Mouse (Mus musculus) lung, embryonic 16.5 days (tissue): ENCODE measurements at regions not wholly inside any gene's neighbourhood (a gene's known extent, or its start where the extent isn't known, plus 50 kb on each side); places are given as distances from the start of the nearest gene placed in this dataset.

Experiments used
- ATAC-seq: fragments of 200-750 bp; cut with Nextera tagmentation; 2 replicates; pipeline ENCODE4 v1.8.0; 2017; ENCODE audit warnings: low read depth, mild to moderate bottlenecking, moderate library complexity
- H3K27ac ChIP-seq: fragments of 300-500 bp; sonication (generic); 2 replicates; pipeline ENCODE4 v1.5.1; 2014; ENCODE audit warnings: mild to moderate bottlenecking, control low read depth, low read length
- H3K27me3 ChIP-seq: fragments of 300-500 bp; sonication (generic); 2 replicates; pipeline ENCODE4 v1.6.1; 2014; ENCODE audit warnings: low read depth, low read length, mixed read lengths; ENCODE audit not compliant: control insufficient read depth, insufficient read depth
- H3K36me3 ChIP-seq: fragments of 300-500 bp; sonication (generic); 2 replicates; pipeline ENCODE4 v1.6.1; 2014; ENCODE audit warnings: low read length; ENCODE audit not compliant: control insufficient read depth, insufficient read depth
- H3K4me1 ChIP-seq: fragments of 300-500 bp; sonication (generic); replicated peaks from 2 replicates; pipeline ENCODE4 v1.6.1; 2014; ENCODE audit warnings: low read length, mixed read lengths; ENCODE audit not compliant: control insufficient read depth, insufficient read depth
- H3K4me2 ChIP-seq: fragments of 300-500 bp; sonication (generic); 2 replicates; pipeline ENCODE4 v1.6.1; 2014; ENCODE audit warnings: low read depth, low read length, control low read depth
- H3K4me3 ChIP-seq: fragments of 300-500 bp; sonication (generic); 2 replicates; pipeline ENCODE4 v1.5.1; 2014; ENCODE audit warnings: mild to moderate bottlenecking, low read length, control low read depth
- H3K9ac ChIP-seq: fragments of 300-500 bp; sonication (generic); 2 replicates; pipeline ENCODE4 v1.6.1; 2014; ENCODE audit warnings: low read length, control low read depth
- H3K9me3 ChIP-seq: fragments of 300-500 bp; sonication (generic); 2 replicates; pipeline ENCODE4 v1.6.1; 2016; ENCODE audit warnings: low read length; ENCODE audit not compliant: control insufficient read depth
- WGBS: fragments of 180-500 bp; shearing (Covaris S2); extraction: QIAGEN DNeasy Blood & Tissue Kit; methylation state at CpG from one replicate; pipeline ENCODE4 v1.1.7; 2014; 5-methylcytosine and 5-hydroxymethylcytosine counted together

DNA sequence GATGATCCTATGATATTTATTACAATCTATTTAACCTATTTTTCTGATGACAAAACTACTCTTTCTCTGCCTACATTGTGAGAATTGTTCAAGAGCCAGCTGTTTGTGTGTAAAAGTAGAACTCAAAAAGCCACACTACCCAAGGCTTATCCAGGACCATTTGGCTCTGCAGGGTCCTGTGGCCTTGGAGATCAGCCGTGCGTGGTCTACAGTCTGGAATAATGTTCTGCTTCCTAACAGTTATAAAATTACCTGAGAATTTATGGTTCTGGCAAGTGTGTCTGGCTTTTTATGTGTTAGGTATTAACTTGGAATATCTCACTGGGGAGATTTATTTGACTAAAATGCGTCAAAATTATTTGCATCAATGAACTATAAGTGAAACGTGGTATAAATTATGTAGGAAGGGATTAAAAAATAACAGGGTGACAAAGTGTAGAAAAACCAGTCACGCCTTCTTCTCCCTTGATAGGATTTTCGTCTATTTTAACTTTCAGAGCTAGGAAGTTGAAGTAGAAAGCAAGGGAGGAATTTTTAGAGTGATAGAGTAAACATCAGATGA lies 1789.0 kb upstream of the Gm7489 start:
- no peaks in the 10 kb centered on the region for H3K4me1 ChIP-seq

GRCm38 (mm10) chr15:52108761-52109160 lies 1775.9 kb upstream of the Gm7489 start:
- Histone ChIP-seq H3K9ac (no peak overlapping the region), H3K27ac (no peak overlapping the region), H3K4me2 (no peak overlapping the region), H3K4me3 (no peak overlapping the region), H3K4me1 (no peaks in the 10 kb centered on the region), H3K27me3 (no peaks in the 10 kb centered on the region), H3K36me3 (no peaks in the 10 kb centered on the region), H3K9me3 (no peaks in the 10 kb centered on the region)
- no peak for ATAC-seq
- WGBS: 83% methylated on average over 2 of the region's 2 CpGs

More for the DNA sequence above, 1789.0 kb upstream of the Gm7489 start:
- H3K27ac ChIP-seq: no peak overlapping the region
- H3K36me3 ChIP-seq: no peaks in the 10 kb centered on the region
- no peak overlapping the region for H3K9ac ChIP-seq
- H3K9me3 ChIP-seq: no peaks in the 10 kb centered on the region
- H3K4me3 ChIP-seq: no peak overlapping the region
- no peak for ATAC-seq
- H3K27me3 ChIP-seq: no peaks in the 10 kb centered on the region
- no peak overlapping the region for H3K4me2 ChIP-seq
- WGBS: 51% methylated on average over 6 of the region's 6 CpGs

DNA sequence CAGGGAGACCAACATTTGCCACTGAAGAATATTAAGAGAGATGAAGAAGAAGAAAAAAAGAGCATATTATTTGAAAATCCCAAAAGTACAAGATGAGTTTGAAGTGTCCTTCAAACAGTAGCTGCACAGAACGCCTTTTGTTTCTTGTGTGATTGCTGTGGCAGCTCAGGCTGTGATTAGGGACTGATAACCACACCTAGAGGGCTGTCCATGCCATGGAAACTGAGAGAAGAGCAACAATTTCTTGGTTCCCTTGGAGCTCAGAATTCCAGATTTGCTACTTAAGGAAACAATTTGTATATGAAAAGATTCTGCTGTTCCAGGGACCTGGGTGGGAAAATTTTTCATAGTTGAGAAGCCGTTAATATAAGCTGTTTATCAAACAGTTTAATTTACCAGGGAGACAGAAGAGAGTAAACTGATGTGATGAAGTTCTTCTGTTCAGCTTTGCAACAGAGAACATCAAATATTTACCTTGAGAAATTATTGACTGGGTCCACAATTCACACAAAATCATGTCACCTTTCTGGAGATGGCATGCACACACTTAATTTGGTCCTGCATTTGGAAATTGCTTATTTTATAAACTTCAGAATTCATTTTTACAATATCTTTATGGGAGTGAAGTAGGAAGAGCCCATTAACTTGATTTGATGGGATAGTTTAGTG lies 1770.2 kb upstream of the Gm7489 start:
- Histone ChIP-seq H3K4me3 (no peak overlapping the region), H3K4me1 (no peaks in the 10 kb centered on the region), H3K27me3 (no peaks in the 10 kb centered on the region), H3K9ac (no peak overlapping the region), H3K4me2 (no peak overlapping the region), H3K36me3 (no peaks in the 10 kb centered on the region), H3K9me3 (no peaks in the 10 kb centered on the region), H3K27ac (no peak overlapping the region)
- no peak for ATAC-seq
- WGBS: 56% methylated on average over 2 of the region's 2 CpGs

DNA sequence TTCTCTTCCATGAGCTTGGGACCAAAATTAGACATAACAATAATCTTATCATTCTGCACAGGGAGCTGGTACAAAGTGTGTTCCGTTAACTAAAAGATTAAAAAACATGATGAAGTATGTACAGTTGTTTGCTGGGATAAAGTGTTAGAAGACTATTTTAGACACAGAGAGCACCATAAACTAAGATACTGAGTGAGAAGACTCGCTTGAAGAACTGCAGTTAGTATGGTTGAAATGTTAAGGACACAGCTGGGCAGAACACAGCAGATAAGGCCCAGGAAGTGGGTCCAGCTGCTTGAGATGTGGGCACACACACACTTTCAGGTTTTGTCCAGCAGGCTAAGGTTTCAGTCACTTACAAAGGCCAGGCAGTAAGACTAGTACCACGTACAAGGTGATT lies 1748.0 kb upstream of the Gm7489 start:
- H3K4me1 ChIP-seq: no peaks in the 10 kb centered on the region
- ATAC-seq: no peak
- H3K9ac ChIP-seq: no peak overlapping the region
- WGBS: 76% methylated on average over 3 of the region's 3 CpGs
- no peak overlapping the region for H3K27ac ChIP-seq
- no peaks in the 10 kb centered on the region for H3K9me3 ChIP-seq
- H3K4me2 ChIP-seq: no peak overlapping the region
- no peak overlapping the region for H3K4me3 ChIP-seq
- no peaks in the 10 kb centered on the region for H3K36me3 ChIP-seq
- no peaks in the 10 kb centered on the region for H3K27me3 ChIP-seq

GRCm38 (mm10) chr15:52153421-52153820 lies 1731.3 kb upstream of the Gm7489 start:
- Histone ChIP-seq H3K4me2 (no peak overlapping the region), H3K27me3 (no peaks in the 10 kb centered on the region), H3K9me3 (no peaks in the 10 kb centered on the region), H3K4me3 (no peak overlapping the region), H3K9ac (no peak overlapping the region), H3K27ac (no peak overlapping the region), H3K4me1 (no peaks in the 10 kb centered on the region), H3K36me3 (no peaks in the 10 kb centered on the region)
- 21% methylated on average over 5 of the region's 5 CpGs for WGBS
- ATAC-seq: no peak

GRCm38 (mm10) chr15:52155784-52156183 lies 1728.9 kb upstream of the Gm7489 start:
- Histone ChIP-seq H3K36me3 (no peaks in the 10 kb centered on the region), H3K9ac (no peak overlapping the region), H3K4me1 (peaks cover 4% of the 10 kb centered on the region; the same call in 1 of the 2 replicates), H3K27me3 (no peaks in the 10 kb centered on the region), H3K27ac (no peak overlapping the region), H3K4me2 (no peak overlapping the region), H3K9me3 (no peaks in the 10 kb centered on the region), H3K4me3 (no peak overlapping the region)
- WGBS: 70% methylated on average over 1 of the region's 1 CpGs
- ATAC-seq: no peak

DNA sequence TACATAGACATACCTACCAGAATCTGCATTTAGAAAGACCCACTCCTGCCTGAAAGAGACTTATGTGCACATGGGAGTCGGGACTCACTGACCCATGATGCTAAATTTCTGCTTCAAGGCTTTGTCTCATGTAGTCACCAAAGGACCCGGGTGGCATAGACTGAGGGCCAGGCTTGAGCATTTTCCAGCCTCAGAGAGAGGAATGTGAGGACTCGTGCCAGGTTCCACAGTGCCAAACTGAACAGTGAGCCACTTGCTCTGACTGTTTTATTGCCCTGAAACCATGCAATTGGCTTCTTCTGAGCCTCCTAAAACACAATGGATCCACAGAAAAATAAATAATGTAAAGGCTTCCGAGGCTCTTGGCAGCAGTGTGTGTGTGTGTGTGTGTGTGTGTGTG lies 1727.9 kb upstream of the Gm7489 start:
- Histone ChIP-seq H3K9ac (no peak overlapping the region), H3K27me3 (no peaks in the 10 kb centered on the region), H3K4me3 (no peak overlapping the region), H3K9me3 (no peaks in the 10 kb centered on the region), H3K4me2 (no peak overlapping the region), H3K4me1 (peaks cover 9% of the 10 kb centered on the region), H3K36me3 (no peaks in the 10 kb centered on the region), H3K27ac (no peak overlapping the region)
- ATAC-seq: no peak
- 51% methylated on average over 4 of the region's 4 CpGs for WGBS

DNA sequence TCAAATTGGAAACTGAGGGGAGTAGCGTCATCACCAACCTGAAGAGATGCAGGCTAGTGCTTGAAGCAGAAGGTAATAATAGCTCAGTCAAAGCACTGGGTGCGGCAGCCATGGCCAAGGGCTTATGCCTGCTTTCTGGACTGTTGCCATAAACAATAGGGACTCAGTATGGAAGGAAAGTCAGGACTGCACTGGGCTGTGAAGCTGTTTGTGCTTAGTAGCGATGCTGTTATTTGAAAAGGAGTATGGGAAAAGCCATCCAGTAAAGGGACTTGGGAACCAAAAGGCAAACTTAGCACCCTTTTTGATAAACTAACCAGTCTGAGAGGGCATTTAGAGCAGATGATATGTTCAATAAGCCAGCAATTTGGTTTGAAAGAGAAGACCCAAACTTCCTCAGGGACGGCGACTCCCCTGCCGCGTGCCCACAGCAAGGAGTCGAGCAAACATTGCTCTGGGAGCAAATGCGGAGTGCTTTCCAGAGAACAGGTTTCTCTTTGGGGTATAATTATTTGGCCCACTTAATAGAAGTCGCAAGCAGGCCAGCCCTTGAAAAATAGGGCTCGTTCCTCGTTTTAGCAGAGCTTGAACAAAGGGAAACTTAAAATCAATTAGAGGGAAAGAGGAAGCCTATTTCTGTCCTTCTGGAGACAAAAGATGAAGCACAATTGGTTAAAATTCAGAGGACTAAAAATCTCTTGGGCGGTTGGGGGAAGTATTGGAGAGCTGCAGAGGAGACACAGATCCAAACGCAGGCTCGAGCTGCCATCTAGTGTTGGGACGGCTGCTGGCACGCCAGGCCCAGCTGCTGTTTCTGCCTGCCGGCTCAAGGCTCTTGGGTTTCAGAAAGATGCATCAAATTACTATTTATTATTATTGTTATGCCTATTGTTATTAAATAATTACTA lies 1724.3 kb upstream of the Gm7489 start:
- H3K36me3 ChIP-seq: no peaks in the 10 kb centered on the region
- peak overlapping the region; percentile 57 for H3K4me2 ChIP-seq
- peaks cover 10% of the 10 kb centered on the region for H3K4me1 ChIP-seq
- H3K9me3 ChIP-seq: no peaks in the 10 kb centered on the region
- ATAC-seq: peak; percentile 82
- H3K4me3 ChIP-seq: peak overlapping the region; percentile 33
- no peaks in the 10 kb centered on the region for H3K27me3 ChIP-seq
- peak overlapping the region; percentile 21; the same call in 1 of the 2 replicates for H3K27ac ChIP-seq
- peak overlapping the region; percentile 56 for H3K9ac ChIP-seq
- 21% methylated on average over 18 of the region's 18 CpGs for WGBS

GRCm38 (mm10) chr15:52161089-52161442 lies 1723.6 kb upstream of the Gm7489 start:
- H3K27me3 ChIP-seq: no peaks in the 10 kb centered on the region
- no peak overlapping the region for H3K4me2 ChIP-seq
- no peak; the same call in 1 of the 2 replicates for ATAC-seq
- WGBS: 11% methylated on average over 3 of the region's 3 CpGs
- H3K4me1 ChIP-seq: peaks cover 10% of the 10 kb centered on the region
- no peaks in the 10 kb centered on the region for H3K36me3 ChIP-seq
- no peak overlapping the region for H3K27ac ChIP-seq
- H3K4me3 ChIP-seq: no peak overlapping the region
- no peak overlapping the region for H3K9ac ChIP-seq
- H3K9me3 ChIP-seq: no peaks in the 10 kb centered on the region
